Mouse (Mus musculus): ENCODE data around the gene Asic1. TPM values are rescaled to one million over a fixed set of nuclear protein-coding genes. Genes with fewer than 3 reads are reported as not detected.

Gene Asic1
- total RNA-seq (2023) = not detected

DNA sequence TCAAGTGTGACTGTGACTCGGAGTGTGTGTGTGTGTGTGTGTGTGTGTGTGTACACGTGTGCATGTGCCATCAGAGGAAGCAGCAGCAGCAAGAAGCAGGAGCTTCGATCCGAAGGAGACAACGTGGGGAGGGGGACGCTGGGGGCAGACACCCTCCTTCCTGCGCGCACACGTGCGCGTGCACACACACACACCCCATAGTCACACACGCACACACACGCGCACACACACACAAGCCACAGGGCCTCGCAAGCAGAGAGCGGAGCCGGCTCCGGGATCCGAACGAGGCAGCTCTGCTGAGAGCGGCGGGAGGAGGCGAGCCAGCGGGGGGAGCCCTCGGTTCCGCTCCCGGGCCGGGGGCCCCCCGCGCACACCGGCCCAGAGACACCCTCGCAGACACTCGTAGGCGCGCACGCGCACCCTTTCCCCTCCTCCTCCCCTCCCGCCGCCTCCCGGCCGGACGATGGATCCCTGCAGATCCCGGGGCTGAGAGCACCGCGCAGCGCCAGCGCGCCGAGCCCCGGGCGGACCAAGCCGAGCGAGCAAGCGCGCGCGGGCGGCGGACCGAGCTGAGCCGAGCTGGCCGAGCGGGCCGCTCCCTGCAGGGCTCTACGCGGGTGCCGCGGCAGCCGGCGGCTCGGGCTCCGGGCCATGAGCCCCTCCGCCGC lies at the start of gene Asic1:
Gene Asic1 (plus strand): TSS at position 215 of the 668 bp plus-strand sequence.

GRCm38 (mm10) chr15:99651163-99651872 lies 18.9 kb upstream of the Asic1 start, which contains the start of gene Racgap1:
Gene Racgap1 (minus strand): TSS chr15:99651656.

GRCm38 (mm10) chr15:99701999-99702900 lies 32.1 kb downstream of the Asic1 start, which contains the start of gene Smarcd1:
Gene Smarcd1 (plus strand): TSS chr15:99702129.

DNA sequence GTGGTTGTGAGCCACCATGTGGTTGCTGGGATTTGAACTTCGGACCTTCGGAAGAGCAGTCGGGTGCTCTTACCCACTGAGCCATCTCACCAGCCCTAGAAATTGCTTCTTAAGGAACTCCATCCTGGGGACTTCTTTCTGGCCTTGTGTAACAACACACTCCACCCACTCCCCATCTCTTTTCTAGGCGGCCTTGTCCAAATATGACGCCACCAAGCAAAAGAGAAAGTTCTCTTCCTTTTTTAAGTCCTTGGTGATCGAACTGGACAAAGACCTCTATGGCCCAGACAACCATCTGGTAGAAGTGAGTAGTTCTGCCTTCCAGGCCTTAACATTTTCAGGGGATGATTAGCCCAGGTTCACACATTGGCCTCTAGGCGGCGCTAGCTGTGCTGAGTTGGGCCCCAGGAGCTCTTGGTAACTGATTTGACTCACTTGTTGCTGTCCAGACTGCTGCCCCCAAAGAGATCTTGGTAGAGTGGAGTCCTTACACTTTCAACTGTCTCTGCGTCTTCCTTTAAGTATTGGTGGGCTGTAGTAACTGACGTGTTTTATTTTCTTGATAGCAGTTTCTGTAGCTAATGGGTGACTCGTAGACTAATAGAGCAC lies 35.4 kb downstream of the Asic1 start, which contains the start of gene Gm17349:
Gene Gm17349 (minus strand): TSS at position 51 of the 609 bp plus-strand sequence.

DNA sequence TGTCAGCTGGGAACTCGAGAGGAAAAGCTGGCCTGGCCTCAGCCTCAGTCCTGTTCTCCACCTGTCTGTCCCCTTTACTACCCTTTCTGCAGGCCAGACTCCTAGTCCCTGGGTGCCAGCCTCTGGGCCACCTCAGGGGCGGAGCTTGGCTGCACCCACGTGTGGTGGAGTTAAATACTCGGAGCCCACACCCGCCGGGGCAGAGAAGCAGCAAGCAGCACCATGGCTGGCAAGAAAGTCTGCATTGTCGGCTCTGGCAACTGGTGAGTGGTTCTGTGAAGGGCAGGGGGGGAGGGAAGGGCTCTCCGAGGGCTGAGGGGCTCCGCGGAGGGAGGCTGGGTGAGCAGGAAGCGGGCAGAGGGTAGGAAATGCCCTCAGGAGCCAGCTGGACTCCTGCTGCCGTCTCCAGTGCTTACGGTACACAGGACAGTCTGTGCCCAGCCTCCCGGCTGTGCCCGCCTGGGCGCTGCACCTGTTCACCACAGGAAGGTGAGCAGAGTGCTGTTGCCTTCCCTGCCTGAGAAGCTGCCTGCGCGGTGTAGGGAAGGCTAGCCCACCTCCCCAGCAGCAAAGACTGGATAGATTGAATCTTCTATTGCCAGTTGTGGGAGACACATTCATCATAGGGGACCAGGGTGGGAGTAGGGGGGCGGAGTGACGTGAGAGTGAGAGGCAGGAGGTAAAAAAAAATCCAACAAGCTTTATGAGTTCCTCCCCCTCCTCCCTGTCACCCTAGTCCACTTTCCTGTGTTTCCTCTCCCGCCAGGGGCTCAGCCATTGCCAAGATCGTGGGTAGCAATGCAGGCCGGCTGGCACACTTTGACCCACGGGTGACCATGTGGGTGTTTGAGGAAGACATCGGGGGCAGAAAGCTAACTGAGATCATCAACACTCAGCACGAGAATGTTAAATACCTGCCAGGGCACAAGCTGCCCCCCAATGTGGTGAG lies 47.5 kb downstream of the Asic1 start, which contains the start of gene Gpd1:
Gene Gpd1 (plus strand): TSS at position 130 of the 949 bp plus-strand sequence.

GRCm38 (mm10) chr15:99725341-99726155 lies 55.4 kb downstream of the Asic1 start, which contains the start of gene Cox14:
Gene Cox14 (plus strand): TSS chr15:99725618.

Other genes with a start within 250 kb of the Asic1 start
- 45.3 TPM for gene Nckap5l, start 212.6 kb upstream of the Asic1 start, total RNA-seq (2023)
- 7.4 TPM for gene Bcdin3d, start 195.6 kb upstream of the Asic1 start, total RNA-seq (2023)
- gene Faim2, start 142.2 kb upstream of the Asic1 start, total RNA-seq (2023) = not detected
- not detected for gene Aqp2, start 91.3 kb upstream of the Asic1 start, total RNA-seq (2023)
- gene Aqp5, start 79.6 kb upstream of the Asic1 start, total RNA-seq (2023) = not detected
- gene Aqp6, start 69.0 kb upstream of the Asic1 start, total RNA-seq (2023) = not detected
- gene Racgap1, start 18.7 kb upstream of the Asic1 start, total RNA-seq (2023) = 5.6 TPM
- 64.4 TPM for gene Smarcd1, start 31.8 kb downstream of the Asic1 start, total RNA-seq (2023)
- 2.7 TPM for gene Gm17349, start 35.1 kb downstream of the Asic1 start, total RNA-seq (2023)
- gene Gpd1, start 47.1 kb downstream of the Asic1 start, total RNA-seq (2023) = 1.1 TPM
- gene Cox14, start 55.2 kb downstream of the Asic1 start, total RNA-seq (2023) = 52.7 TPM
- 61.0 TPM for gene Cers5, start 102.5 kb downstream of the Asic1 start, total RNA-seq (2023)
- gene Lima1, start 205.1 kb downstream of the Asic1 start, total RNA-seq (2023) = 2.7 TPM

All from CD4-positive naive resting alpha-beta T cell, adult 57 days (primary cell).